Mouse (Mus musculus) T-cell, adult 66 days (primary cell): ENCODE results near the gene Neurod4. TPM values are rescaled to one million over a fixed set of nuclear protein-coding genes. Genes with fewer than 3 reads are reported as not detected.

Experiments
- total RNA-seq, 2 experiments: library from RNA; stranded (reverse); gene quantifications; 3 replicates in 1 of 2; 4 replicates in 1 of 2; pipeline ENCODE4 v1.2.4; 2023

Neurod4 gene
- total RNA-seq = not detected

GRCm38 (mm10) chr10:130280066-130280465 is at the start of gene Neurod4:
Gene Neurod4, minus strand, starts transcription at chr10:130280240.

GRCm38 (mm10) chr10:130322637-130323036 is 42.6 kb upstream of the Neurod4 start, which contains the start of gene Tespa1:
Gene Tespa1, plus strand, starts transcription at chr10:130322870.

Other genes starting within 250 kb of the Neurod4 start
- not detected for gene Olfr821, start 249.9 kb downstream of the Neurod4 start, total RNA-seq
- not detected for gene Olfr822, start 209.0 kb downstream of the Neurod4 start, total RNA-seq
- gene Olfr823, start 164.9 kb downstream of the Neurod4 start, total RNA-seq = not detected
- gene Olfr824, start 150.2 kb downstream of the Neurod4 start, total RNA-seq = not detected
- gene Olfr825, start 113.5 kb downstream of the Neurod4 start, total RNA-seq = not detected
- gene Olfr826, start 96.1 kb downstream of the Neurod4 start, total RNA-seq = not detected
- gene Olfr827, start 65.8 kb downstream of the Neurod4 start, total RNA-seq = not detected
- 100 to 1,000 TPM; 144 to 157 TPM for gene Tespa1, start 42.6 kb upstream of the Neurod4 start, total RNA-seq
- gene Vmn2r84, start 114.1 kb upstream of the Neurod4 start, total RNA-seq = not detected
- gene Vmn2r85, start 149.5 kb upstream of the Neurod4 start, total RNA-seq = not detected
- gene Vmn2r86, start 175.8 kb upstream of the Neurod4 start, total RNA-seq = not detected
- not detected for gene Vmn2r87, start 217.2 kb upstream of the Neurod4 start, total RNA-seq